Mouse (Mus musculus) B cell, adult 2 months (primary cell): ENCODE measurements around the gene Six3.

Experiments
- DNase-seq, 2 experiments: peaks; one replicate each; pipeline ENCODE4 v3.0.0; 2022

Six3 gene

GRCm38 (mm10) chr17:85613266-85613860 is at the start of gene Six3:
Six3 (plus strand) TSS chr17:85613608.
- DNase-seq, result no peak

- DNase-seq, result no peak
Observed at GRCm38 (mm10) chr17:85564107-85564506, 49.3 kb upstream of the Six3 start.

- DNase-seq, result no peak
Observed at GRCm38 (mm10) chr17:85574023-85574422, 39.4 kb upstream of the Six3 start.

- no peak for DNase-seq
Observed at GRCm38 (mm10) chr17:85578290-85578689, 35.1 kb upstream of the Six3 start.

- no peak for DNase-seq
Observed at GRCm38 (mm10) chr17:85579350-85579749, 34.1 kb upstream of the Six3 start.

GRCm38 (mm10) chr17:85580221-85580620 is 33.2 kb upstream of the Six3 start:
- DNase-seq, result no peak

- DNase-seq, result no peak
Observed at GRCm38 (mm10) chr17:85584170-85584569, 29.2 kb upstream of the Six3 start.

GRCm38 (mm10) chr17:85584573-85584972 is 28.8 kb upstream of the Six3 start:
- DNase-seq, result no peak

- DNase-seq, result no peak
Observed at GRCm38 (mm10) chr17:85585779-85586178, 27.6 kb upstream of the Six3 start.

GRCm38 (mm10) chr17:85591976-85592375 is 21.4 kb upstream of the Six3 start:
- DNase-seq, result no peak

GRCm38 (mm10) chr17:85595853-85596252 is 17.6 kb upstream of the Six3 start:
- no peak for DNase-seq

GRCm38 (mm10) chr17:85596341-85596890 is 17.0 kb upstream of the Six3 start:
- DNase-seq, result no peak

GRCm38 (mm10) chr17:85599520-85599919 is 13.9 kb upstream of the Six3 start:
- DNase-seq, result no peak

GRCm38 (mm10) chr17:85606463-85606862 is 6.9 kb upstream of the Six3 start:
- no peak for DNase-seq

- no peak for DNase-seq
Observed at GRCm38 (mm10) chr17:85607556-85608365, 5.6 kb upstream of the Six3 start.

- DNase-seq, result no peak
Observed at GRCm38 (mm10) chr17:85608366-85609093, 4.9 kb upstream of the Six3 start.

- DNase-seq, result no peak
Observed at GRCm38 (mm10) chr17:85609094-85609425, 4.3 kb upstream of the Six3 start.

GRCm38 (mm10) chr17:85609621-85610392 is 3.6 kb upstream of the Six3 start:
- DNase-seq, result no peak

- no peak for DNase-seq
Observed at GRCm38 (mm10) chr17:85610393-85611115, 2.9 kb upstream of the Six3 start.

- no peak for DNase-seq
Observed at GRCm38 (mm10) chr17:85611521-85612515, 1.6 kb upstream of the Six3 start.
